Mouse (Mus musculus) brain, embryonic 14.5 days (tissue): ENCODE measurements around the gene Tent2. TPM values are rescaled to one million over a fixed set of nuclear protein-coding genes. Genes with fewer than 3 reads are reported as not detected.

Experiments used
- DNase-seq: peaks from one replicate; pipeline ENCODE4 v3.0.0-alpha.2; 2011; ENCODE audit warnings: low read depth
- CTCF ChIP-seq: fragments of 200-500 bp; IDR thresholded peaks from 2 replicates; pipeline ENCODE4 v1.5.1; 2012; ENCODE audit warnings: inconsistent platforms, mild to moderate bottlenecking, moderate library complexity, borderline replicate concordance; ENCODE audit not compliant: insufficient read depth, insufficient read length; ENCODE audit errors: extremely low read depth
- POLR2A ChIP-seq: fragments of 200-500 bp; IDR thresholded peaks from 2 replicates; pipeline ENCODE4 v1.6.1; 2012; ENCODE audit warnings: mild to moderate bottlenecking, inconsistent platforms, borderline replicate concordance; ENCODE audit not compliant: poor library complexity, insufficient read depth, insufficient read length, severe bottlenecking; ENCODE audit errors: extremely low read depth
- polyA plus RNA-seq: library from polyadenylated mRNA; depleted of rRNA; stranded (reverse); fragments of >200 nt; gene quantifications from 2 replicates; pipeline ENCODE4 v1.2.3, GENCODE M21; 2012; rRNA removed

The Tent2 gene
- polyA plus RNA-seq, 1 experiment: 49.6 TPM

- DNase-seq: no peak
- TF ChIP-seq POLR2A (no peak), CTCF (no peak)
These were observed 55.9 kb downstream of the Tent2 start for GRCm38 (mm10) chr13:93136251-93136650.

GRCm38 (mm10) chr13:93135501-93135900 lies 56.7 kb downstream of the Tent2 start:
- DNase-seq: no peak
- no peak for TF ChIP-seq CTCF
- no peak for TF ChIP-seq POLR2A

- DNase-seq: no peak
- TF ChIP-seq POLR2A: no peak
- no peak for TF ChIP-seq CTCF
These were observed 61.5 kb downstream of the Tent2 start for GRCm38 (mm10) chr13:93130674-93131073.

- DNase-seq: peak; percentile 46
These were observed 63.2 kb downstream of the Tent2 start for GRCm38 (mm10) chr13:93128961-93129360.

GRCm38 (mm10) chr13:93128111-93128860 lies 63.9 kb downstream of the Tent2 start:
- TF ChIP-seq POLR2A (no peak), CTCF (no peak)
- DNase-seq: peak; percentile 31

More at GRCm38 (mm10) chr13:93128961-93129360, 63.2 kb downstream of the Tent2 start:
- TF ChIP-seq CTCF (no peak), POLR2A (no peak)

GRCm38 (mm10) chr13:93122321-93122720 lies 69.9 kb downstream of the Tent2 start:
- TF ChIP-seq CTCF: no peak
- no peak for TF ChIP-seq POLR2A
- no peak for DNase-seq

- TF ChIP-seq POLR2A: no peak
- no peak for TF ChIP-seq CTCF
- DNase-seq: no peak
These were observed 74.9 kb downstream of the Tent2 start for GRCm38 (mm10) chr13:93117241-93117640.

GRCm38 (mm10) chr13:93102340-93103090 lies 89.7 kb downstream of the Tent2 start:
- TF ChIP-seq POLR2A: no peak
- TF ChIP-seq CTCF: no peak
- no peak for DNase-seq

- DNase-seq: no peak
- TF ChIP-seq CTCF (no peak), POLR2A (no peak)
These were observed 93.6 kb downstream of the Tent2 start for GRCm38 (mm10) chr13:93098596-93098995.

GRCm38 (mm10) chr13:93096643-93097042 lies 95.5 kb downstream of the Tent2 start:
- TF ChIP-seq POLR2A (no peak), CTCF (no peak)
- no peak for DNase-seq

Other genes starting within 250 kb of the Tent2 start
- gene Cmya5, start 47.7 kb downstream of the Tent2 start, polyA plus RNA-seq: 0.11 and 0.30 TPM in 2 replicates
- 18.7 and 21.4 TPM in 2 replicates for gene Homer1, start 107.2 kb upstream of the Tent2 start, polyA plus RNA-seq